ENCODE assay signal across 8 mouse cellular contexts in genomic region chr1:35839446-35839845, GRCm38 (mm10).
A peak's percentile ranks its signal among the peaks of the same experiment; 100 is the strongest.
DNase-seq lines count a peak whose midpoint lies in the region; ATAC-seq lines count a peak whose summit lies in the region.

No protein-coding gene starts in this region.

- 72% methylated on average over 6 of the region's 6 CpGs for WGBS in forebrain, embryonic 11.5 days
- WGBS in forebrain, embryonic 16.5 days = 78% methylated on average over 6 of the region's 6 CpGs
- WGBS in limb, embryonic 11.5 days = 69% methylated on average over 6 of the region's 6 CpGs

- H3K27ac ChIP-seq in forebrain, embryonic 11.5 days (ENCODE audit: low read depth, low read length) = no peak overlapping the region
- H3K27ac ChIP-seq in forebrain, embryonic 16.5 days (ENCODE audit: low read length) = no peak overlapping the region
- H3K27ac ChIP-seq in limb, embryonic 11.5 days (replicated peaks; ENCODE audit: low read depth, low read length) = no peak overlapping the region

- H3K4me2 ChIP-seq in forebrain, embryonic 11.5 days (ENCODE audit: low read depth, low read length, severe bottlenecking) = no peak overlapping the region
- no peak overlapping the region for H3K4me2 ChIP-seq in forebrain, embryonic 16.5 days (ENCODE audit: low read length)
- no peak overlapping the region for H3K4me2 ChIP-seq in limb, embryonic 11.5 days (ENCODE audit: low read depth, severe bottlenecking)

- no peaks in the 10 kb centered on the region for H3K9me3 ChIP-seq in forebrain, embryonic 11.5 days (ENCODE audit: control insufficient read depth, low read length)
- H3K9me3 ChIP-seq in forebrain, embryonic 16.5 days (ENCODE audit: control insufficient read depth, low read length) = no peaks in the 10 kb centered on the region
- H3K9me3 ChIP-seq in limb, embryonic 11.5 days (ENCODE audit: control insufficient read depth, low read length) = no peaks in the 10 kb centered on the region

- no peak overlapping the region for H3K4me3 ChIP-seq in forebrain, embryonic 11.5 days (ENCODE audit: low read depth, low read length)
- H3K4me3 ChIP-seq in forebrain, embryonic 16.5 days (replicated peaks; ENCODE audit: low read length) = no peak overlapping the region
- no peak overlapping the region for H3K4me3 ChIP-seq in limb, embryonic 11.5 days (ENCODE audit: low read depth, low read length)

- H3K27me3 ChIP-seq in forebrain, embryonic 11.5 days (ENCODE audit: control insufficient read depth, insufficient read depth, low read length) = no peaks in the 10 kb centered on the region
- no peaks in the 10 kb centered on the region for H3K27me3 ChIP-seq in forebrain, embryonic 16.5 days (replicated peaks; ENCODE audit: control insufficient read depth, insufficient read depth, low read length)
- H3K27me3 ChIP-seq in limb, embryonic 11.5 days (ENCODE audit: control insufficient read depth, insufficient read depth, low read length) = no peaks in the 10 kb centered on the region

- H3K4me1 ChIP-seq in forebrain, embryonic 11.5 days (replicated peaks; ENCODE audit: control insufficient read depth, insufficient read depth, low read length) = no peaks in the 10 kb centered on the region
- no peaks in the 10 kb centered on the region for H3K4me1 ChIP-seq in forebrain, embryonic 16.5 days (replicated peaks; ENCODE audit: control insufficient read depth, insufficient read depth, low read length)
- H3K4me1 ChIP-seq in limb, embryonic 11.5 days (ENCODE audit: control insufficient read depth, insufficient read depth, low read length) = no peaks in the 10 kb centered on the region

- no peak for ATAC-seq in forebrain, embryonic 11.5 days (replicated peaks; ENCODE audit: low FRiP score)
- ATAC-seq in forebrain, embryonic 16.5 days = no peak
- ATAC-seq in limb, embryonic 11.5 days (ENCODE audit: insufficient number of reproducible peaks, low FRiP score, low TSS enrichment, low read depth) = no peak

- peak; percentile 71 for DNase-seq in forebrain, embryonic 11.5 days (ENCODE audit: low spot score)
- DNase-seq in 3134 (ENCODE audit: extremely low read depth, insufficient read length, low spot score) = peak; percentile 48
- peak; percentile 60 for DNase-seq in adipocyte (ENCODE audit: low spot score)
- DNase-seq in embryo, embryonic 9.5 days (ENCODE audit: extremely low spot score) = peak; percentile 45
- peak; percentile 65 for DNase-seq in limb, embryonic 11.5 days (ENCODE audit: low spot score)
- peak; percentile 19 to 48 for DNase-seq in spleen, adult 18-20 months
- no peak for DNase-seq in layer of hippocampus, adult 9-10 months (ENCODE audit: low spot score)

- no peak overlapping the region for H3K9ac ChIP-seq in forebrain, embryonic 11.5 days (ENCODE audit: low read length)
- H3K9ac ChIP-seq in forebrain, embryonic 16.5 days (replicated peaks; ENCODE audit: low read depth, low read length) = no peak overlapping the region
- H3K9ac ChIP-seq in limb, embryonic 11.5 days (ENCODE audit: low read length) = no peak overlapping the region

- H3K36me3 ChIP-seq in forebrain, embryonic 11.5 days (ENCODE audit: control insufficient read depth, insufficient read depth, low read length) = no peaks in the 10 kb centered on the region
- H3K36me3 ChIP-seq in forebrain, embryonic 16.5 days (ENCODE audit: control insufficient read depth, insufficient read depth) = no peaks in the 10 kb centered on the region
- H3K36me3 ChIP-seq in limb, embryonic 11.5 days (ENCODE audit: control insufficient read depth, insufficient read depth, low read length) = no peaks in the 10 kb centered on the region
